Mouse (Mus musculus): ENCODE results near the gene Rpl26.
A peak's percentile ranks its signal among the peaks of the same experiment; 100 is the strongest.

Rpl26 gene

DNA sequence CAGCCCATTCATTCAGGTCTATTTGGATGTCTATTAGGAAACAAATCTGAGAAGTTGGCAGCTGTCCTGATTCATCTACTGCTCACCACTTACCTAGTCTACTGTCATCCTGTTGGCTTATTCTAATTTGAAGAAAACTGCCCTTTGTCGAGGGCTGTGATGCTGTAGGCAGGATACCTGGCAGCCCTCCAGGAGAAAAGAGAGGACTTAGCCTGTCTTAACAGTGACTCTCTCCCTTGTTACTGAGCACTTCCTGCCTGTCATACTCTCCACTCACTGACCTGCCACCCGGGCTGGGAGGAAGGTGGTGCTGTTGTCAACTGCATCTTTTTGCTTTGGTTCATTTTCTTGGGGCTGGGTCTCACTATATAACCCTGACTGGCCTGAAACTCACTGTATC, 10.8 kb upstream of the Rpl26 start:
- no peak for DNase-seq (ENCODE audit: low read depth, low spot score)

DNA sequence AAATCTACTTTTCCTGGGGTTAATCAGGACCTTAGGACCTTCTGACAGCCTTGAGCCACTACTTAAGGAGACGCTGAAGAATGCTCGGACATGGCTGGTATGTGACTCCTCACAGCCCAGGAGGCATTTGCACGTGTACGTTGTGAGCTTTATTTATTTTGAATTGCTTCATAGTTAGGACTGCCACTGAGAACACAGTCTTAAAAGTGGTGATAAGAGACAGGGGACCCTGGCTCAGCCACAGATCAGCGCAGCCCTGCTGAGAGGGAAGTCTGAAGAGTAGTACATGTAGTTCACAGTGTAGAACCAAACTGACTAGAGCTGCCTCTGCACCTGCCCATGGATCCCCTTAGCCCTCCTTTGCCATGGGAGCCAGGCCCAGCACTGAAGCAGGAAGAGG, 9.6 kb upstream of the Rpl26 start:
- DNase-seq (ENCODE audit: low read depth, low spot score) = no peak

DNA sequence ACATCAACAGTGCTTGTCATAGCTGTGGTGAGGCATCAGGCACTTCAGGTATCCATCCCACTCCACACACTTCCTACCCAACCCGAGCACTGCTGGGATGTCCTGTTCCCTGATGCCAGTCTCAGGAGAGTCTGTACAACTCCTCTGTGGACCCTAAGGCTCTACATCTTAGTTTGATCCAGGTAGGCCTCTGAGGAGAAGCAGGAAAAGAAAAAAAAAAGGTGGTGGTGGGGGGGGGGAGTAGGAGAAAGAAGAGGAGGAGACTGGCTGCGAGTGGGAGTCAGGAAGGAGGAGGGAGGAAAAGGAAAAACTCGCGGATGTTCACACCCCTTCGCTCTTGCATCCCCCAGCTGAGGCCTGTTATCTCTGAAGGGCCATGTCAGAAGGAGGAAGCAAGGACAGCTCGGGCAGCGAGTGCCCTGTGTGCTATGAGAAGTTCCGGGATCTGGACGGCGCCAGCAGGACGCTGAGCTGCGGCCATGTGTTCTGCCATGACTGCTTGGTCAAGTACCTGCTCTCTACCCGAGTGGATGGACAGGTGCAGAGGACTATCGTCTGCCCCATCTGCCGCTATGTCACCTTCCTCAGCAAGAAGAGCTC, 9.1 kb upstream of the Rpl26 start:
- no peak for DNase-seq (ENCODE audit: low read depth, low spot score)

DNA sequence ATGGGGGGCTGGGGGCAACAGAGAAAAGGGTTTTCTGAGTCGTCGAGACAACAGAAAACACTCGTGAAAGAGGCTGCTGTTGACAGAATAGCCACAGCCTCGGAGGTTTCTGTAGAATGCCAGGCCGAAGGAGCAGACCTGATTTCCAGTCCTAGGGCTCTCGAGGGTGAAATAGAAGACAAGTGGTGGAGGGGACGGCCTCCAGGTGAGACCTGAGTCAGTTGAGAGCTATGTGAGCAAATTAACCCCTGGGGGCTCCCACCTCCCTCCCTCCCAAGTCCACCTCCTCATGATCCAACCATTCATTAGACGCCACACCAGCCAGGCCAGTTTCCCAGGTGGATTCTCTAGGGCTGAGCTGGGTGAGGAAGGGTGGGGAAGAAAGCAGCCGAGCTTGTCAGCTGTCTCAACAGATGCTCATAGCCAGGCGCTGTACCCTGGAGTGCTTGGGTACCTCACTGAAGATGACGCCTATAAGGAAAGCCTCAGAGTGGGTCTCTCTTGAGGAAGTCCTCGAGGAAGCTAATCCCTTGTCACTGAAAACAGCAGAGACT, 7.4 kb upstream of the Rpl26 start:
- no peak for DNase-seq (ENCODE audit: low read depth, low spot score)

DNA sequence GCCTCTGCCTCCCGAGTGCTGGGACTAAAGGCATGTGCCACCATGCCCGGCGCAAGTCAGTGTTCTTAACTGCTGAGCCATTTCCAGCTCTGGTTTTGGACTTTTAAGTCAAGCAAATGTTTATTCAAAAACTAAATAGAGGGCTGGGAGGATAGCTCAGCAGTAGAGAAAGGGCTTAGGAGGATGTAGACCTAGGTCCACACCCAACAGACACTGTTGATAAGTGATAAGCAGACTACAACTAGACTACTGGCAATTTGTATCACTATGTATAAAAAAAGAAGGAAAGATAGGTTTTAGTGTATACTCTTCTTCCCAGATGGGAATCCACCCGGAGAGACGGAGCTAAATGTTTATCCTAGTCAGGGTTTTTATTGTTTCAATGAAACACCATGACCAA, 5.1 kb upstream of the Rpl26 start:
- DNase-seq (ENCODE audit: low read depth, low spot score) = no peak

DNA sequence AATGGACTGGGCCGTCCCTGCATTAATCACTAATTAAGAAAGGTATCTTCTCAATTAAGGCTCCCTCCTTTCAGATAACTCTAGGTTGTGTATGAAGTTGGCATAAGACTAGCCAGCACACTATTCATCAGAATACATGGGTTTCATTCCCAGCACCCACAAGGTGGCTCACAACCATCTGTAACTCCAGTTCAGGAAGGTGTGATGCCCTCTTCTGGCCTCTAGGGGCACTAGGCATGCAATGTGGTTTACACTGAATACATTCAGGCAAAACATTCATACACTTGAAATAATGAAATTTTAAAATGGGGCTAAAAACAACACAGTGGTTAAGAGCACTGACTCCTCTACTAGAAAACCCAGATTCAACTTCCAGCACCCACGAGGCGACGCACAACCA, 4.3 kb upstream of the Rpl26 start:
- peak; percentile 74 for DNase-seq (ENCODE audit: low read depth, low spot score)

DNA sequence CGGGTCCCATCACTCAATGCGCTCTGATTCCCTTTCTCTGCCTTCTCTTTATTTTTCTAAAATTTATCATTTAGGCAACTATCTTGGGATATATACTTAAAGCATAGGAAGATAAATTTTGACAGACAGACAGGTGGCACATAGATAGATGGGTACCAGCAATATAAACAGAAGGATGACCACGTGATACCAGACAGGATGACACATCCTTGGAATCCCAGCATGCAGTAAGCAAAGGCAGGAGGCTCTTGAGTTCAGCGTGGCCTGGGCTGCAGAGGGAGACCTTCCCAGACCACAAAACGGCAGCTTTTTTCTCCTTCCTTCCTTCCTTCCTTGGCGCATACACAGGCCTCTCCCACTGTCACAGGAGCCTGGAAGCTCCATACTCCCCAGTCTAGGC, 3.5 kb upstream of the Rpl26 start:
- no peak for DNase-seq (ENCODE audit: low read depth, low spot score)

DNA sequence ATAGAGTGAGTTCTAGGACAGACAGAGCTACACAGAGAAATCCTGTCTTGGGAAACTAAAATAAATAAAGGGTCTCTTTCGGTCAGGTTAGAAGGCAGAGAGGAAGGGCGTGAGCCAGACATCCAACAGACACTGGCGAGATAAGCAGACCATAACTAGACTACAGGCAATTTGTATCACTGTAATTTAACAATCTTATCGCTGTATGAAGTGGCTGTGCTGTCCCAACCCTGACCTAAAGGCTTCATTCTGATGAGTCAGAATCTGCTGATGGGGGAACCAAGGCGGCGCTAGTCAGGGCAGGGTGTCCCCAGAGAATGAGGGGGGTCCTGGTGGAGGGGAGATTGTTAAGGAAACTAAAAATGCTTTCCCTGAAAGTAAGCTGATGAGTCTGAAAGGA, 2.6 kb upstream of the Rpl26 start:
- no peak for DNase-seq (ENCODE audit: low read depth, low spot score)

DNA sequence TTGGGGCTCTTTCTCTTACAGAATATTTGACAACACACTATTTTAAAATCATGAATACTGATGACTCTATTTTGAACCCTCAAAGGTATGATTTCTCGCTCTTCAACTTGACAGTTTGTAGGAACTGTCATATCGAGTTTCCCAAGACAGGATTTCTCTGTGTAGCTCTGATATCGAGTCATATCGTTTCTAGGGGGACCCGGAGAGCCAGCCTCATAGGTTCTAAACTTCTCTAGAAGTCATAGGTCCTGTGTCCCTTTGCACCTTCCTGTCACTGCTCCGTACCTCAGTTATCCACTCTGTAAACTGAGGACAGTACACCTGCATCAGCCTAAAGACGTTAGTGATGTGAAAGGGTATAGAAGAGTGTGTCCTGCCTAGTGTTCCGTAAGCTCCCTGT, 1.6 kb upstream of the Rpl26 start:
- no peak for DNase-seq (ENCODE audit: low read depth, low spot score)

DNA sequence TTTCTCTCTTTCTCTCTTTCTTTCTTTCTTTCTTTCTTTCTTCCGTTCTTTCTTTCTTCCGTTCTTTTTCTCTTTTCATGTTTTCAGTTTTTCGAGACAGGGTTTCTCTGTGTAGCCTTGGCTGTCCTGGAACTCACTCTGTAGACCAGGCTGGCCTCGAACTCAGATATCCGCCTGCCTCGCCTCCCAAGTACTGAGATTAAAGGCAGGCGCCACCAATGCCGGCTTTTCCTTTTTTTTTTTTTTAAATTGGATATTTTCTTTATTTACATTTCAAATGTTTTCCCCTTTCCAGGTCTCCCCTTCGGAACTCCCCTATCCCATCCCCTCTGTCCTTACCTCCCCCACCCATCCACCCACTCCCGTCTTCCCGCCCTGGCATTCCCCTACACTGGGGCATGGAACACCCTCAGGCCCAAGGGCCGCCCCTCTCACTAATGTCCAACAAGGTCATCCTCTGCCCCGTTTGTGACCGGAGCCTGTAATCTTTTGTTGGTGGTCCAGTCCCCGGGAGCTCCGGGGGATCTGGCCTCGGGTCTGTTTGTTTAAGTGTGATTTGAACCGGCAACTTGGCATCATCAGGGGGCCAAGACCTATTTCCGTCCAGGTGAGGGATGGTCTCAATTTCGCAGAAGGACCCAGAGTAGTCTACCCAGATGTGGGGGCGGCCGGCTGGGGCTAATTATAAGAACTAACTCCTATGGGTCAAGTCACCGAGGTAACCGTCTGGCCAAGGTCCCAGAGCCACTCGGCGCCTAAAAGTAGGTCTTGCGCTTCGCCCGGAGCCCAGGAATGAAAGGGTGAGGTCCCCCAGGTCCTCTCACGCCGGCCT, 648 bp upstream of the Rpl26 start:
- DNase-seq (ENCODE audit: low read depth, low spot score) = no peak

DNA sequence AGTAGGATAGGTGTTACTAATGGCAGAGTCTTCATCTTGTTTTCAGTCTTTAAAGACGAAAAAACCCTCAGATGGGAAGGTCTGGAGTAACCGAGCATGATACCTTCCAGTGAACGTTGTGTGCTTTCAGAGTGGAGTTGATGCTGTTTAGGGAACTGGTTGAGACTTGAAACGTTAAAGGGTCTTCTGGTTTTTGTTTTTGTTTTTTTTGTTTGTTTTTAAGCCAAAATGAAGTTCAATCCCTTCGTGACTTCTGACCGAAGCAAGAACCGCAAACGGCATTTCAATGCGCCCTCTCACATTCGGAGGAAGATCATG, 623 bp downstream of the Rpl26 start:
- DNase-seq (ENCODE audit: low read depth, low spot score) = no peak

DNA sequence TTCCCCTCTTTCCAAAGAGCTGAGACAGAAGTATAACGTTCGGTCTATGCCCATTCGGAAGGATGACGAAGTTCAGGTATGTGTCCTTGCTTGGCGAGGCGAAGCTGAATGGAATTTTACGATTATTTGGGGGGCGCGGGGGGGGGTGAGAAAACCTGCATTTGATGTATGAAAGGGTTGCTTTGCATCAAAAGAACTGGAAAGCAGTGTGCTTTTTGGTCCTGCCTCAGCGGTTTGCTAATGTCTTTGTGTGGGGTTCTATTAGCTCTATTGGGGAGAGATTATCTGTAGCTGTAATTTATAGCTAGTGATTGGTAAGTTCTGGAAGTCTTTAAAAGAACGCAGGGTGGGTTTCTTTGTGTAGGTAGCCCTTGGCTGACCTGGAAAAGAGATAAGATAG, 984 bp downstream of the Rpl26 start:
- no peak for DNase-seq (ENCODE audit: low read depth, low spot score)

DNA sequence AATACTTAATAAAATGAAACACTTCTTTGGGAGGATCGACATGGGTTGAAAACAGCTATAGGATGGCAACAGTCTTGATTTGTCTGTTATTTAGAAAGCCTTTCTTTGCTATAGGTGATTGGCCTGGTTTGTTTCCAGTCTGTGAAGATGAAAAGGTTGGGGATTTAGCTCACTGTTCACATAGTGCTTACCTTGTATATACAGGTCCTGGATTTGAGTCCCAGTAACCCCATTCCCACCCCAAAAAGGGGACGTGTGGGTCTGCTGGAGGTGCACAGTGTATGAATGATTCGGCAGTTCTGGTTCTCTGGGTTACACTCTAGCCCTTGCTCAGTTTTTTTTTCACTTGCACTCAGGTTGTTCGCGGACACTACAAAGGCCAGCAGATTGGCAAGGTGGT, 1.4 kb downstream of the Rpl26 start:
- DNase-seq (ENCODE audit: low read depth, low spot score) = no peak

DNA sequence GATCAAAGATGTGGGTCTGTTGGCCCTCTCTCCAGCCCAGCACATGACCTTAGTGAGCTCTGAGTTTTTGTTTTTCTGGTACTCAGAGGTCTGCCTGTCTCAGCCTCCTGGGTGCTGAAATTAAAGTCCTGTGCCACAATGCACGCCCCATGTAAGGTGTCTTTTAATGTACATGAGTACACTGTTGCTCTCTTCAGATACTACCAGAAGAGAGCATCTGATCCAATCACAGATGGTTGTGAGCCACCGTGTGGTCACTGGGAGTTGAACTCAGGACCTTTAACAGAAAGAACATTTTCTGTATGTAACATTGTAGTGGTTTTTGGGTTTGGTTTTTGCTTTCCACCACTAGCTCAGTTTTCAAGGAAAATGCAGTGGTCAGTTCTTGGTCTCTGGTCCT, 2.4 kb downstream of the Rpl26 start:
- no peak for DNase-seq (ENCODE audit: low read depth, low spot score)

DNA sequence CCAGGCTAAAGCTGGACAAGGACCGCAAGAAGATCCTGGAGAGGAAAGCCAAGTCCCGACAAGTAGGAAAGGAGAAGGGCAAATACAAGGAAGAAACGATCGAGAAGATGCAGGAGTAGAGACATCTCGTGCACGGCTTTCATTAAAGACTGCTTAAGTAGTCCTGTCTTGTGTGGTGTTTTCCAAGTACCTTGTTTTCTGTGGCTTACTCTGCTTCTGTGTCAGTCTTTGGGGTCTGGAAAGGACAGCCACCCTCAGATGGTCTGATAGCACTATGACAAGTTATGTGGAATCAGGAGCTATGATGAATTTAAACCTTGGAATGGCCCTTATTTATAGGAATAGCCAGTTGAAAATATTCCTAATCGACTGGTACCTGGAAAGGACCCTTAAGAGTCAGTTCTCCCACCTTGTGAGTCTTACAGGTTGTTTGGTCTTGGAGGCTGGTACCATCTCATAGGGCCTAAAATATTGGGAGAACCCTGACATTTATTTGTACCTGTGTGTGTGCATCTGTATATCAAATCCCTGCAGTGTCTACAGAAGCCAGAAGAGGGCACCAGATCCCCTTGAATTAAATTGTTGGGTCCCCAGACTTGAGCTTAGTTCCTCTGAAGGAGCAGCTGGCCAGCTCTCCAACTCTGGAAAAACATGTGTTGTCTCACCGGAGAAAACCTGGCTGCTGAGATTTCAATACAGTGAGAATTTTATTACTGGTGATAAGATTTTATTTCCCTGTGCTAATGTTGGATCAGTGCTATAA, 3.2 kb downstream of the Rpl26 start:
- peak; percentile 73 for DNase-seq (ENCODE audit: low read depth, low spot score)

DNA sequence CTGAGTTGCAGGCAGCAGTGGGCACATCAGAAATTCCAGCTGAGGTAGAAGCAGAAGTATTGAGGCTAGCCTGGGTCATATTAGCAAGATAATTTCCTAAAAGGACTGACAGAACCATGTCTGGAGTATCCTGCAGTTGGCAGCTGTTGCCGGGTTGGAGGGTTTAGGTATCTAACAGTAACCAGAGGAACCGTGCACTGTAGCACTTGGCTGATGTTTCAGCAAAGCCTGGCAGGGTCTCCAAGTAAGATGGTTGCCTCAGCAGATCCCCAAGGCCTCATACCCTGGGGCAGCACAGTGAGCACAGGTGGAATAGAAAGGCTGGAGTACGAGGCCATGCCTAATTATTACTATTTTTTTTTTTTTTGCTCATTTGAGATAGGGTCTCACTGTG, 3.8 kb downstream of the Rpl26 start:
- no peak for DNase-seq (ENCODE audit: low read depth, low spot score)

DNA sequence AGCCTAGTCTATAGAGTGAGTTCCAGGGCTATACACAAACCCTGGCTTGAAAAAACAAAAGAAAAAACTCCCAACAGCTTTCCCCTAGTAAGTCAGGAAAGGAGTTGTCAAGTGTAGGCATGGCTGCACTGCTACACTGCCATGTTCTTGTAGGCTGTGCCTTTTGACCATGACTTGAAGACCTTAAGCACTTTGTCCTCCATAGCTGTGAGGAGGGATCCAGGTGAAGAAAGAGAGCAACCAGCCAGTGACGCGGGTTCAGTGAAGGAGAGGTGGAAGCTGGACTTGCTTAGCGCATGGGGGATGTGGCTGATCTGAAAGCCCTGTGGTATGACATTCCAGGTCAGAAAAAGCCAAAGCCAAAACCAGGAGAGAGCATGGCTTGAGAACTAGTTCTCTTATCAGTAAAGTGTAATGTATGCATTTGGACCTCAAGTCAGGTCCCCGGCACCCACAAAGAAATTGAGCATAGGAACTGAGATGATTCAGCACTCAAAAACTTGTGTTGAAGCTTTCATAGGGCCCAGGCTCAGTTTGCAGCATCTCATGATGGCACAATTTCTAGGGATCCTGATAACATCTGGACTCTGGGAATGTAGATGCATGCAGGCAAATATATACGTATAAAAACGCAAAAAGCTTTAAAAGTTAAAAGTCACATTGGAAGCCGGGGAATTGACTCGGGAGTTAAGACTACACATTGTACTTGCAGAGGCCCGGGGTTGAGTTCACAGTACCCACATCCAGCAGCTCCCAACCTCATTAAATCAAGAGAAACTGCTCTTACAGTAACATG, 4.5 kb downstream of the Rpl26 start:
- no peak for DNase-seq (ENCODE audit: low read depth, low spot score)

DNA sequence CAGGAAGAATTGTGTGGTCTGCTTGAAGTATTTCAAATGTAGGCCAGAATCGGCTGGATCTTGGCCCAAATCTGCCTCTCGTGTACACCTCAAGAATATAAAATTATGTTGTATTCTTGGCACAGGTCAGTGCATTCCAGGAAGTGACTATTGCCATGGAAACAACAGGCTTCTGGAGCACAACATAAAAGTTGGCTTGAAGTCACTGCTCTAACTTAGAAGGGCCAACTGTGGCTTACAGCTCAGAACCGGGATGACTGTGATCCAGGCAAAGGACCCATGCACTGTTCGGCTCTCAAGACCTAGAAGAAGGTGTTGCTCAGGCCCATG, 5.0 kb downstream of the Rpl26 start:
- no peak for DNase-seq (ENCODE audit: low read depth, low spot score)

DNA sequence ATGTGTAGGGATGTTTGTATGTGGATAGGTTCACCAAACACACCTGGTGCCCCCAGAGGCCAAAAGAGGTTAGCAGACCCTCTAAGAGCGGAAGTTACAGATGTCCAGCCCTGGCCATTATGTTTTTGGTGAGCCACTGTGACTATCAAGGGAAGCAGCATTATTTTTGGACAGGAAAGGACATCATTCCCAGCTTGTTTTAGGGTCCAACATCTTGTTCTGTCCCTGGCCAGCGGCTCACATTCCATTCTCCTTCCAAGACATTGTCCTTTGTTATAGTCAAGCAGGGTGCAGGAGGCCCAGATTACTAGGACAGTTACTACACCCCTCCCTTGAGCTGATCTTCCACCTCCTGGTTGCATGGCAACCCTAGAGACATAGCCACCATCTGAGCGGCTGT, 5.9 kb downstream of the Rpl26 start:
- no peak for DNase-seq (ENCODE audit: low read depth, low spot score)

DNA sequence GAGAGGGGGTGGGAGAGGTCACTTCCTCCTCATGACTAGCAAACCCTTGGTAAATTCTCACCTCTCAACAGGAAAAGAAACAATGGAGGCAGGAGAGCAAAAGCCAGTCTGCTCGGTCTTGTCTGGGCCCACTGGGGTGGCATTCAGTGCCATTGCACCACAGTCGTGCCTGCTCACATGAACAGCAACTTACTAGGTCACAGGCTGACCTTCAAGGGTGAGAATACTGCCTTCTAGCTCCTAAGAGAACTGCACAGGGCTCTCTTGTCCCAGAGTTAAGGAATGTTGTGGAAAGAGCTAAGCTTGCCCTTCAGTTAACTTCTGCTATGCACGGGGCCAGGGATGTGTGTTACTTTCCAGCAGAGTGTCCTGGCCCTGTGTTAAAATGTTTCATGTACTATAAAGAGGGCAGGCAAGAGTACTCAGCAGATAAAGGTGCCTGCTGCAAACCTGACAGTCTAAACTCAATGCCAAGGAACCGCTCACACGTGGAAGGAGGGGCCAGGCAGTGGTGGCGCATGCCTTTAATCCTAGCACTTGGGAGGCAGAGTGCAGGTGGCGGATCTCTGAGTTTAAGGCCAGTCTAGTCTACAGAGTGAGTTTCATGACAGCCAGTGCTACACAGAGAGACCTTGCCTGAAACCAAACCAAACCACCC, 7.6 kb downstream of the Rpl26 start:
- DNase-seq (ENCODE audit: low read depth, low spot score) = no peak

DNA sequence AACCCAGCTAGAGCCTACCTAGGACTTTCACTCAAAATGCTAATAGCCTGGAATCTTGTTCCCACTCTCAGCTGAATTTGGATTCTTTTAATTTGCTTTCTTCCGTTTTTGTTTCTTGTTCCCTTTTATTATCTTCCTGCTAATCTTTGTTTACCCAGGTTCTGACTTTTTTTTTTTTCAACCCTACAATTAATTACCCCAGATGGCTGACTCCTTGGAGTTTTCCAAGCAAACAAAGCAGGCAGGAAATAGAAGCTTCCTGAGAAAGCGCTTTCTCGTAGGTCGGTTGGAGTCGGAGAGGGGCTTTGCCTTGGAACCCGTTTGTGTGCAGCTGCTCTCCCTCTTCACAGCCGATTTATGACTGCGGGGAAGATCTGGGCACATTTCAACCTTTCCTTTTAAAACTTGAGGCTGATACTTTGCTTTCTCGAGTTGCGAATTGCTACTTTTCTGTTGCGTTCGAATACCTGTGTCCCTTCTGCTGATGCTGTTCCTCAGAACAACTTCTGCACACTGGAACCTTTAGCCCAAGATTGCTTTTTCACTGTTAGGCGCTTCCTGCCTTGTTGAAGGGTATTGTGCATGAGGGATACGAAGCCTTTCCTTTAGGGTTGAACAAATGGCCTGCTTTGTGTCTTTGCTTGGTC, 10.3 kb downstream of the Rpl26 start:
- no peak for DNase-seq (ENCODE audit: low read depth, low spot score)
